Mouse (Mus musculus): ENCODE data around the gene Gm28041.
"Not testable (repeated sequence)": the region's sequence is repeated elsewhere in the genome, so short reads cannot be mapped to it uniquely, and the experiment has no call there.

The Gm28041 gene

GRCm38 (mm10) chr13:67375050-67375911, at the start of gene Gm28041, which contains the start of gene Zfp456:
Gm28041 (minus strand) TSS chr13:67375733.
Zfp456 (minus strand) TSS chr13:67375810.
- peak; percentile 83 for DNase-seq

GRCm38 (mm10) chr13:67422532-67422931, 47.0 kb upstream of the Gm28041 start:
- not testable (repeated sequence) for DNase-seq

GRCm38 (mm10) chr13:67421207-67421857, 45.8 kb upstream of the Gm28041 start, which contains the start of gene Zfp459:
Zfp459 (minus strand) TSS chr13:67421418.
- DNase-seq: peak; percentile 68

GRCm38 (mm10) chr13:67420558-67421206, 45.1 kb upstream of the Gm28041 start:
- DNase-seq: no peak

- DNase-seq: no peak
Measured at GRCm38 (mm10) chr13:67416811-67417210, 41.3 kb upstream of the Gm28041 start.

- DNase-seq: no peak
Measured at GRCm38 (mm10) chr13:67415759-67416158, 40.2 kb upstream of the Gm28041 start.

- DNase-seq: peak; percentile 17
Measured at GRCm38 (mm10) chr13:67413634-67414033, 38.1 kb upstream of the Gm28041 start.

- DNase-seq: peak; percentile 84
Measured at GRCm38 (mm10) chr13:67399183-67399903, 23.8 kb upstream of the Gm28041 start, which contains the start of gene Zfp429. Zfp429 (minus strand) TSS chr13:67399819.

- not testable (repeated sequence) for DNase-seq
Measured at GRCm38 (mm10) chr13:67376255-67376654, 722 bp upstream of the Gm28041 start.

GRCm38 (mm10) chr13:67360131-67360744, 15.3 kb downstream of the Gm28041 start, which contains the start of the genes Gm28044 and Zfp953:
Gm28044 (minus strand) TSS chr13:67360536.
Zfp953 (minus strand) TSS chr13:67360605.
- DNase-seq: peak; percentile 96

- DNase-seq: no peak
Measured at GRCm38 (mm10) chr13:67351854-67352253, 23.7 kb downstream of the Gm28041 start.

GRCm38 (mm10) chr13:67343422-67343821, 32.1 kb downstream of the Gm28041 start:
- no peak for DNase-seq

- DNase-seq: no peak
Measured at GRCm38 (mm10) chr13:67332877-67333276, 42.7 kb downstream of the Gm28041 start.

GRCm38 (mm10) chr13:67332019-67332724, 43.4 kb downstream of the Gm28041 start, which contains the start of gene Zfp595:
Zfp595 (minus strand) TSS chr13:67332570.
- DNase-seq: peak; percentile 94

- no peak for DNase-seq
Measured at GRCm38 (mm10) chr13:67306718-67307117, 68.8 kb downstream of the Gm28041 start.

- DNase-seq: peak; percentile 95
Measured at GRCm38 (mm10) chr13:67305822-67306672, 69.5 kb downstream of the Gm28041 start, which contains the start of gene Zfp457. Zfp457 (minus strand) TSS chr13:67306485.

Data from kidney, adult 9 months (tissue).